Mouse (Mus musculus): ENCODE results near the gene Ccl6.
"Not testable (repeated sequence)": the region's sequence is repeated elsewhere in the genome, so short reads cannot be mapped to it uniquely, and the experiment has no call there.

Gene Ccl6

GRCm38 (mm10) chr11:83562311-83562887 lies 30.5 kb downstream of the Ccl6 start:
- no peak for DNase-seq (ENCODE audit: low read depth, low spot score)

GRCm38 (mm10) chr11:83560405-83560804 lies 32.5 kb downstream of the Ccl6 start:
- DNase-seq (ENCODE audit: low read depth, low spot score): no peak

- no peak for DNase-seq (ENCODE audit: low read depth, low spot score)
These were observed 35.8 kb downstream of the Ccl6 start for GRCm38 (mm10) chr11:83557074-83557473.

- DNase-seq (ENCODE audit: low read depth, low spot score): peak; percentile 81
These were observed 36.7 kb downstream of the Ccl6 start for GRCm38 (mm10) chr11:83556085-83556781.

GRCm38 (mm10) chr11:83551668-83552067 lies 41.2 kb downstream of the Ccl6 start:
- no peak for DNase-seq (ENCODE audit: low read depth, low spot score)

GRCm38 (mm10) chr11:83551037-83551436 lies 41.9 kb downstream of the Ccl6 start:
- DNase-seq (ENCODE audit: low read depth, low spot score): not testable (repeated sequence)

GRCm38 (mm10) chr11:83550186-83550632 lies 42.7 kb downstream of the Ccl6 start:
- no peak for DNase-seq (ENCODE audit: low read depth, low spot score)

GRCm38 (mm10) chr11:83544214-83544613 lies 48.7 kb downstream of the Ccl6 start:
- DNase-seq (ENCODE audit: low read depth, low spot score): peak; percentile 13

- no peak for DNase-seq (ENCODE audit: low read depth, low spot score)
These were observed 51.5 kb downstream of the Ccl6 start for GRCm38 (mm10) chr11:83541415-83541814.

- no peak for DNase-seq (ENCODE audit: low read depth, low spot score)
These were observed 52.0 kb downstream of the Ccl6 start for GRCm38 (mm10) chr11:83540931-83541330.

GRCm38 (mm10) chr11:83538705-83539314 lies 54.1 kb downstream of the Ccl6 start:
- DNase-seq (ENCODE audit: low read depth, low spot score): no peak
